Mouse (Mus musculus) megakaryocyte progenitor cell, adult 5-6 weeks (primary cell): ENCODE data around the gene Npl. TPM values are rescaled to one million over a fixed set of nuclear protein-coding genes. Genes with fewer than 3 reads are reported as not detected.
"Not testable (repeated sequence)": the region's sequence is repeated elsewhere in the genome, so short reads cannot be mapped to it uniquely, and the experiment has no call there.

Experiments used
- ATAC-seq: replicated peaks from 2 replicates; pipeline ENCODE4 v1.8.0; 2016; ENCODE audit warnings: mild to moderate bottlenecking, moderate TSS enrichment, inconsistent platforms; ENCODE audit not compliant: poor library complexity
- total RNA-seq, 2 experiments: library from RNA; stranded (forward) in 1 of 2; stranded (reverse) in 1 of 2; fragments of 157-497, 149-512 nt in 1 of 2; fragments of 200-1000 nt in 1 of 2; gene quantifications; 2 replicates each; pipeline versions ENCODE4 v1.2.3 to v1.2.4; 2015 to 2017

The Npl gene
- total RNA-seq, 2 experiments from 2014 or later, result 15.2 to 28.0 TPM

DNA sequence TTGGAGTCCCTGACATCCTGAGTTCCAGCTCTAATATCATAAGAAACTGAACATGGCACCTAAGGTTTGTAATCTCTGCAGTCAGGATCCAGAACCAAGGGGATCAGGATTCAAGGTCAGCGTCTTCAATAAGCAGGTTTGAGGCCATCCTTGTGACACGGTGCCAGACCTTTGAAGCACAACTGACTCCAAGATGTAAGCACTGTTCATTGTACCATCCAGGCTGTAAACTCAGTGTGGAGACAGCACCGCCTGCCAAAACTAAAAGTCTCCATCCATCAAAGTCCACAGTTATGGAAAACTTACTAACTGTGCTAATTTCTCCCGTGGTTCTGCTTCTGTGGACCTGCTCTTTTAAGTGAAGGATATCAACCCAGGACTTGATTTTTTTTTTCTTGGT lies 59.9 kb downstream of the Npl start:
- no peak for ATAC-seq

- ATAC-seq, result no peak
These were observed 60.3 kb downstream of the Npl start for GRCm38 (mm10) chr1:153489540-153489939.

DNA sequence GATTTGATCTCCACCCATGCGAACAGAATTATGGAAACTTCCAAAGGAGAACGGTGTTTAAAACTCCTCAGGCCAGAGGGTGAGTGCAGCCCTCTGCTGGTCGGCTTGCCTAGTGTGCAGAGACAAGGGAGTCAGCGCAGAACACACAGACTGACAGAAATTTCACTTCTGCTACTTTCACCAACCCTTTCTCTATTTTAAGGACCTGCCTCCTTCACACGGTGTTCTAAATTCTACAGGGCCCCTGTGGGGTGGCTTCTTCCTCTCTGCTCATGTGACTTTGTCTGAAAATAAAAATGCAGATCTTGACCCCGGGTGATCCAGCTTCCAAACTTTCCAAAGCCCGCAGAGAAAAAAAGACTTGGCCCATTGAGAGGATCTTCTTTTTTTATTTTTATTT lies 60.7 kb downstream of the Npl start:
- peak; percentile 58 for ATAC-seq

DNA sequence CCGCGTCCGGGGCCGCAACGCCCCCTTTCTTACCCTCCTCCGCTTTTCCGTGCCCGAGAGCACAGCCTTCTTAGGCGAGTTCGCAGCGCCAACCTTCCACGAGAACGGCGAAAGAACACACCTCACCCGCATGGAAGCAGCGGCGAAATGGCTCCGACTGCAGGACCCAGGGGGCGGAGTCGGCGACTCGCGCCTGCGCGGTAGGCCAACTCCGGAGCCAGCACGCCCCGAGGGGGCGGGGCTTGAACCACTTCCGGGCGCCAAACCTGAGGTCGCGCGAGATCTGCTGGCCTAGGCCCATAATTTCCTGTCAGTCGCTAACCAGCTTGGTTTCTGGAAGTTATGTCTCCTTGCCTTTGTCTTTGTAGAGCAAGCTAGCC lies 62.4 kb downstream of the Npl start, which contains the start of gene Dhx9:
Dhx9 (minus strand) TSS at position 161 of the 380 bp plus-strand sequence.
- peak; percentile 77 for ATAC-seq

GRCm38 (mm10) chr1:153486767-153487499 lies 62.9 kb downstream of the Npl start:
- peak; percentile 45 for ATAC-seq

- not testable (repeated sequence) for ATAC-seq
These were observed 63.7 kb downstream of the Npl start for GRCm38 (mm10) chr1:153486120-153486519.

DNA sequence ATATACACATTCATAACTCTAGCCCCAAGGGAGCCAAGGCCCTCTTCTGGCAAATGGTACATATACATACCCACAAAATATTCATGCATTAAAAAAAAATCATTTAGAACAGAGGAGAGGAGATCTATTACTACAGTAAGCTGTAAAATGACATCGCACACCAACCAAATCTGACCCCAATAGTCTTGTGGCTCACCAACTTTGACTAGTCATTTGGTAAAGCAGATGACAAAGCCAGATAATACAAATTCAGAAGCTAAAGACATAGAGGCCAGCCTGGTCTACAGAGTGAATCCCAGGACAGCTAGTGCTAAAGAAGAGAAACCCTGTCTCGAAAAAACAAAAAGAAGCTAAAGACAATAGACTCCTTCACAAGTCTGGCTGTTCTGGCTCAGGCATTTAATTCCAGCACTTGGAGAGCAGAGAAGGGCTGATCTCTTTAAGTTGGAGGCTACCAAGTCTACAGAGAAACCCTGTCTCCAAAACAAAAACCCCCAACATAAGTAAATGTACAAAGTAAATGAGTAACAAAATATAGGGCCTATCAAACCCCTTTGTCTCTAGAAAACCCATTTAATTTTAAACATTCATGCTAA lies 64.5 kb downstream of the Npl start:
- no peak for ATAC-seq

DNA sequence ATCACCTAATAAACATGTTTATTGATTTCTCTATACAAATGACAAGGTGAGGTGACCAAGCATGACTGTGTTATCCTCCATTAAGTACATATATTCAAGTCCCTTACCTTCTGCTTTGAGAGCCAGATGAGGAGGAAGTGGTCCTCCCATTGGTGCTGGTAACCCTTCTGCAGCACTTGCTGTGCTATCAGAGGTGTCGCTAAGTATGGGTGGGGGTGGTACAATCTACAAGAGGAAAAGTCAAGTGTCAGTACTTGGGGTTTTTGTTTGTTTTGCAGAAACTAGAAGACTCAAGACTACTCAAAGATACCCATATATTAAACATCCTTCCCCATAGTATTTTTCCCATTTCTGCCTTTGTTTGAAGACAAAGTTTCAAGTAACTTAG lies 68.8 kb downstream of the Npl start:
- ATAC-seq, result no peak

GRCm38 (mm10) chr1:153480386-153481024 lies 69.3 kb downstream of the Npl start:
- peak; percentile 93 for ATAC-seq

DNA sequence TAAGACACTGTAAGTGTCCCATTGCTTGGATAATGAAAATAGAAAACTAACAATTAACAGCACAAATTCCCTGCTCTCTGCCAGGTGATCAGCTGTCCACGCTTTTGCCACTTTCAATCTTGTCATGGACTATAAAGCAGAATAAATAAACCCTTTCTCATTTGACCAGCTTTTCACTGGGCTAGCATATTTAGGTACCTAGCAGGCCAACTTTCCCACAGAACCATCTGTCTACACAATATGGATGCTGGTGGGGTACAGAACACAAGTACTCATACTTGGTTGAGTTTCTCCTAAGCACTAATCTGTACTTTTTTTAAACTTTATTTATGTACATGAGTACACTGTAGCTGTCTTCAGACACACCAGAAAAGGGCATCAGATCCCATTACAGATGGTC lies 70.5 kb downstream of the Npl start:
- no peak for ATAC-seq

DNA sequence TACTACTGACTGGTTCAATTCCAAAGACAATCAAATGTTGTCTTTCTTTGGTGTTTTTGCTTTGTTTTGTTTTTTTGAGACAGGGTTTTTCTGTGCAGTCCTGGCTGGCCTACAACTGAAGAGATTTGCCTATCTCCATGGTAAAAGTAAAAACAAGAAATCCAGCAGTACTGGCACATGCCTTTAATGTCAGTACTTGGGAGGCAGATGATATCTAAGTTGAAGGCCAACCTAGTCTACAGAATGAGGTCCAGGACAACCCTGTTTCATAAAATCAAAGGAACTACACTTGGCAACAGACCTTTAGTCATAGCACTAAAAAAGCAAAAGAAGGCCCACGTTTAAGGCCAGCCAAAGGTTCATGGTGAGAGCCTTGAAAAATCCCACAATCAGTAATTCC lies 88.0 kb downstream of the Npl start:
- no peak for ATAC-seq

- no peak for ATAC-seq
These were observed 93.7 kb downstream of the Npl start for GRCm38 (mm10) chr1:153456137-153456536.

- ATAC-seq, result no peak
These were observed 96.7 kb downstream of the Npl start for GRCm38 (mm10) chr1:153453146-153453642.

Other genes starting within 250 kb of the Npl start
- gene Lamc1, start 217.3 kb downstream of the Npl start, total RNA-seq (2015), result 2.6 and 4.4 TPM in 2 replicates
- 2.2 and 2.9 TPM in 2 replicates for gene Lamc1, start 217.3 kb downstream of the Npl start, total RNA-seq (2017)
- 0.71 and 0.94 TPM in 2 replicates for gene Shcbp1l, start 124.9 kb downstream of the Npl start, total RNA-seq (2015)
- 0.46 and 1.1 TPM in 2 replicates for gene Shcbp1l, start 124.9 kb downstream of the Npl start, total RNA-seq (2017)
- gene Dhx9, start 62.4 kb downstream of the Npl start, total RNA-seq (2015), result 177 and 201 TPM in 2 replicates
- gene Dhx9, start 62.4 kb downstream of the Npl start, total RNA-seq (2017), result 114 and 158 TPM in 2 replicates
- 0.17 and 1.1 TPM in 2 replicates for gene Rgs8, start 103.0 kb upstream of the Npl start, total RNA-seq (2015)
- gene Rgs8, start 103.0 kb upstream of the Npl start, total RNA-seq (2017), result 0.25 and 0.37 TPM in 2 replicates
- not detected in 2 replicates for gene Rgs16, start 190.3 kb upstream of the Npl start, total RNA-seq (2015)
- 0.44 TPM in 1 of 2 replicates, not detected in the other for gene Rgs16, start 190.3 kb upstream of the Npl start, total RNA-seq (2017)
- 41.4 and 52.2 TPM in 2 replicates for gene Rnasel, start 199.4 kb upstream of the Npl start, total RNA-seq (2015)
- gene Rnasel, start 199.4 kb upstream of the Npl start, total RNA-seq (2017), result 46.4 and 58.3 TPM in 2 replicates